Mouse (Mus musculus): Measurements from ENCODE around the gene Macrod1. TPM values are rescaled to one million over a fixed set of nuclear protein-coding genes. Genes with fewer than 3 reads are reported as not detected.

Macrod1 gene
- polyA plus RNA-seq, 1 experiment from 2014 or later = 5.8 TPM

GRCm38 (mm10) chr19:7144458-7144857, 87.8 kb downstream of the Macrod1 start:
- H3K9me3 ChIP-seq (replicated peaks; ENCODE audit: control insufficient read depth, low read length) = no peaks in the 10 kb centered on the region
- H3K4me3 ChIP-seq (ENCODE audit: low read depth, low read length) = no peak overlapping the region
- no peaks in the 10 kb centered on the region for H3K36me3 ChIP-seq (ENCODE audit: control insufficient read depth, insufficient read depth)
- peaks cover 9% of the 10 kb centered on the region for H3K4me1 ChIP-seq (ENCODE audit: control insufficient read depth, low read depth, low read length)
- H3K4me2 ChIP-seq (ENCODE audit: low read depth, low read length) = peak overlapping the region; percentile 67
- ATAC-seq (ENCODE audit: low read depth) = no peak
- no peak overlapping the region for H3K27ac ChIP-seq (ENCODE audit: low read length)
- no peak overlapping the region for H3K9ac ChIP-seq (ENCODE audit: low read depth, low read length)
- 59% methylated on average over 3 of the region's 3 CpGs for WGBS (ENCODE audit: insufficient replicate concordance)
- H3K27me3 ChIP-seq (ENCODE audit: control insufficient read depth, insufficient read depth, low read depth, low read length) = peaks cover 30% of the 10 kb centered on the region

- peaks cover 30% of the 10 kb centered on the region for H3K27me3 ChIP-seq (ENCODE audit: control insufficient read depth, insufficient read depth, low read depth, low read length)
- 52% methylated on average over 13 of the region's 13 CpGs for WGBS (ENCODE audit: insufficient replicate concordance)
- ATAC-seq (ENCODE audit: low read depth) = no peak
Measured at GRCm38 (mm10) chr19:7146376-7146775, 89.8 kb downstream of the Macrod1 start.

GRCm38 (mm10) chr19:7148096-7148495, 91.5 kb downstream of the Macrod1 start:
- Histone ChIP-seq H3K36me3 (ENCODE audit: control insufficient read depth, insufficient read depth) (no peaks in the 10 kb centered on the region), H3K4me1 (ENCODE audit: control insufficient read depth, low read depth, low read length) (peaks cover 9% of the 10 kb centered on the region), H3K4me3 (ENCODE audit: low read depth, low read length) (no peak overlapping the region), H3K27me3 (ENCODE audit: control insufficient read depth, insufficient read depth, low read depth, low read length) (peaks cover 26% of the 10 kb centered on the region), H3K4me2 (ENCODE audit: low read depth, low read length) (no peak overlapping the region), H3K27ac (ENCODE audit: low read length) (no peak overlapping the region), H3K9ac (ENCODE audit: low read depth, low read length) (no peak overlapping the region), H3K9me3 (replicated peaks; ENCODE audit: control insufficient read depth, low read length) (no peaks in the 10 kb centered on the region)
- WGBS (ENCODE audit: insufficient replicate concordance) = 46% methylated on average over 4 of the region's 4 CpGs
- no peak for ATAC-seq (ENCODE audit: low read depth)

More at GRCm38 (mm10) chr19:7146376-7146775, 89.8 kb downstream of the Macrod1 start:
- Histone ChIP-seq H3K4me1 (ENCODE audit: control insufficient read depth, low read depth, low read length) (peaks cover 9% of the 10 kb centered on the region), H3K27ac (ENCODE audit: low read length) (no peak overlapping the region), H3K36me3 (ENCODE audit: control insufficient read depth, insufficient read depth) (no peaks in the 10 kb centered on the region), H3K9ac (ENCODE audit: low read depth, low read length) (no peak overlapping the region), H3K4me3 (ENCODE audit: low read depth, low read length) (no peak overlapping the region), H3K9me3 (replicated peaks; ENCODE audit: control insufficient read depth, low read length) (no peaks in the 10 kb centered on the region), H3K4me2 (ENCODE audit: low read depth, low read length) (no peak overlapping the region)

GRCm38 (mm10) chr19:7148541-7149085, 92.0 kb downstream of the Macrod1 start:
- peaks cover 24% of the 10 kb centered on the region for H3K27me3 ChIP-seq (ENCODE audit: control insufficient read depth, insufficient read depth, low read depth, low read length)
- H3K4me1 ChIP-seq (ENCODE audit: control insufficient read depth, low read depth, low read length) = peaks cover 7% of the 10 kb centered on the region
- 56% methylated on average over 8 of the region's 8 CpGs for WGBS (ENCODE audit: insufficient replicate concordance)
- no peaks in the 10 kb centered on the region for H3K36me3 ChIP-seq (ENCODE audit: control insufficient read depth, insufficient read depth)
- no peaks in the 10 kb centered on the region for H3K9me3 ChIP-seq (replicated peaks; ENCODE audit: control insufficient read depth, low read length)
- H3K4me3 ChIP-seq (ENCODE audit: low read depth, low read length) = no peak overlapping the region
- no peak overlapping the region for H3K27ac ChIP-seq (ENCODE audit: low read length)
- H3K9ac ChIP-seq (ENCODE audit: low read depth, low read length) = no peak overlapping the region
- ATAC-seq (ENCODE audit: low read depth) = no peak
- no peak overlapping the region for H3K4me2 ChIP-seq (ENCODE audit: low read depth, low read length)

GRCm38 (mm10) chr19:7149158-7149685, 92.6 kb downstream of the Macrod1 start:
- H3K9me3 ChIP-seq (replicated peaks; ENCODE audit: control insufficient read depth, low read length) = no peaks in the 10 kb centered on the region
- H3K27ac ChIP-seq (ENCODE audit: low read length) = no peak overlapping the region
- H3K4me1 ChIP-seq (ENCODE audit: control insufficient read depth, low read depth, low read length) = peaks cover under 1% of the 10 kb centered on the region
- no peaks in the 10 kb centered on the region for H3K36me3 ChIP-seq (ENCODE audit: control insufficient read depth, insufficient read depth)
- 62% methylated on average over 7 of the region's 7 CpGs for WGBS (ENCODE audit: insufficient replicate concordance)
- H3K9ac ChIP-seq (ENCODE audit: low read depth, low read length) = no peak overlapping the region
- H3K4me2 ChIP-seq (ENCODE audit: low read depth, low read length) = no peak overlapping the region
- H3K27me3 ChIP-seq (ENCODE audit: control insufficient read depth, insufficient read depth, low read depth, low read length) = peaks cover 22% of the 10 kb centered on the region
- no peak for ATAC-seq (ENCODE audit: low read depth)
- H3K4me3 ChIP-seq (ENCODE audit: low read depth, low read length) = no peak overlapping the region

- Histone ChIP-seq H3K9ac (ENCODE audit: low read depth, low read length) (no peak overlapping the region), H3K4me1 (ENCODE audit: control insufficient read depth, low read depth, low read length) (no peaks in the 10 kb centered on the region; the same call in 1 of the 2 replicates), H3K27ac (ENCODE audit: low read length) (no peak overlapping the region), H3K27me3 (ENCODE audit: control insufficient read depth, insufficient read depth, low read depth, low read length) (peaks cover 6% of the 10 kb centered on the region), H3K9me3 (replicated peaks; ENCODE audit: control insufficient read depth, low read length) (no peaks in the 10 kb centered on the region), H3K36me3 (ENCODE audit: control insufficient read depth, insufficient read depth) (no peaks in the 10 kb centered on the region), H3K4me3 (ENCODE audit: low read depth, low read length) (no peak overlapping the region), H3K4me2 (ENCODE audit: low read depth, low read length) (no peak overlapping the region)
- WGBS (ENCODE audit: insufficient replicate concordance) = 68% methylated on average over 7 of the region's 7 CpGs
- no peak for ATAC-seq (ENCODE audit: low read depth)
Measured at GRCm38 (mm10) chr19:7151300-7151926, 94.8 kb downstream of the Macrod1 start.

- Histone ChIP-seq H3K9ac (ENCODE audit: low read depth, low read length) (no peak overlapping the region), H3K4me3 (ENCODE audit: low read depth, low read length) (no peak overlapping the region), H3K4me1 (ENCODE audit: control insufficient read depth, low read depth, low read length) (no peaks in the 10 kb centered on the region; the same call in 1 of the 2 replicates), H3K4me2 (ENCODE audit: low read depth, low read length) (no peak overlapping the region), H3K9me3 (replicated peaks; ENCODE audit: control insufficient read depth, low read length) (no peaks in the 10 kb centered on the region), H3K27ac (ENCODE audit: low read length) (no peak overlapping the region), H3K36me3 (ENCODE audit: control insufficient read depth, insufficient read depth) (no peaks in the 10 kb centered on the region), H3K27me3 (ENCODE audit: control insufficient read depth, insufficient read depth, low read depth, low read length) (peaks cover 6% of the 10 kb centered on the region)
- ATAC-seq (ENCODE audit: low read depth) = no peak
- 70% methylated on average over 6 of the region's 6 CpGs for WGBS (ENCODE audit: insufficient replicate concordance)
Measured at GRCm38 (mm10) chr19:7151927-7152653, 95.5 kb downstream of the Macrod1 start.

- no peaks in the 10 kb centered on the region; the same call in none of the 2 replicates for H3K27me3 ChIP-seq (ENCODE audit: control insufficient read depth, insufficient read depth, low read depth, low read length)
- H3K4me3 ChIP-seq (ENCODE audit: low read depth, low read length) = no peak overlapping the region
- H3K9ac ChIP-seq (ENCODE audit: low read depth, low read length) = no peak overlapping the region
- no peak for ATAC-seq (ENCODE audit: low read depth)
- 17% methylated on average over 7 of the region's 7 CpGs for WGBS (ENCODE audit: insufficient replicate concordance)
- H3K4me2 ChIP-seq (ENCODE audit: low read depth, low read length) = no peak overlapping the region
- H3K36me3 ChIP-seq (ENCODE audit: control insufficient read depth, insufficient read depth) = no peaks in the 10 kb centered on the region
- no peak overlapping the region for H3K27ac ChIP-seq (ENCODE audit: low read length)
- H3K9me3 ChIP-seq (replicated peaks; ENCODE audit: control insufficient read depth, low read length) = no peaks in the 10 kb centered on the region
- H3K4me1 ChIP-seq (ENCODE audit: control insufficient read depth, low read depth, low read length) = no peaks in the 10 kb centered on the region; the same call in 1 of the 2 replicates
Measured at GRCm38 (mm10) chr19:7153232-7153631, 96.6 kb downstream of the Macrod1 start.

- H3K9ac ChIP-seq (ENCODE audit: low read depth, low read length) = no peak overlapping the region
- no peak overlapping the region for H3K4me3 ChIP-seq (ENCODE audit: low read depth, low read length)
- H3K4me1 ChIP-seq (ENCODE audit: control insufficient read depth, low read depth, low read length) = peaks cover 2% of the 10 kb centered on the region
- H3K9me3 ChIP-seq (replicated peaks; ENCODE audit: control insufficient read depth, low read length) = no peaks in the 10 kb centered on the region
- 72% methylated on average over 6 of the region's 6 CpGs for WGBS (ENCODE audit: insufficient replicate concordance)
- no peak overlapping the region for H3K4me2 ChIP-seq (ENCODE audit: low read depth, low read length)
- H3K36me3 ChIP-seq (ENCODE audit: control insufficient read depth, insufficient read depth) = no peaks in the 10 kb centered on the region
- no peak for ATAC-seq (ENCODE audit: low read depth)
- H3K27ac ChIP-seq (ENCODE audit: low read length) = no peak overlapping the region
- H3K27me3 ChIP-seq (ENCODE audit: control insufficient read depth, insufficient read depth, low read depth, low read length) = no peaks in the 10 kb centered on the region; the same call in 1 of the 2 replicates
Measured at GRCm38 (mm10) chr19:7155196-7155595, 98.6 kb downstream of the Macrod1 start.
